Mouse (Mus musculus) embryonic facial prominence, embryonic 11.5 days (tissue): Measurements from ENCODE around the gene Adprhl1. TPM values are rescaled to one million over a fixed set of nuclear protein-coding genes. Genes with fewer than 3 reads are reported as not detected.
A peak's percentile ranks its signal among the peaks of the same experiment; 100 is the strongest.

Source experiments
- ATAC-seq: fragments of 200-750 bp; cut with Nextera tagmentation; replicated peaks from 2 replicates; pipeline ENCODE4 v1.8.0; 2017; ENCODE audit warnings: low read depth; ENCODE audit not compliant: insufficient number of reproducible peaks, low FRiP score, low TSS enrichment
- DNase-seq: peaks from one replicate; pipeline ENCODE4 v3.0.0-alpha.2; 2015; ENCODE audit warnings: low spot score
- H3K27ac ChIP-seq: fragments of 300-500 bp; sonication (generic); replicated peaks from 2 replicates; pipeline ENCODE4 v1.5.1; 2014; ENCODE audit warnings: mild to moderate bottlenecking, low read depth, low read length, control low read depth
- H3K27me3 ChIP-seq: fragments of 300-500 bp; sonication (generic); 2 replicates; pipeline ENCODE4 v1.6.1; 2014; ENCODE audit warnings: mild to moderate bottlenecking, low read length, moderate library complexity, mixed read lengths; ENCODE audit not compliant: control insufficient read depth, insufficient read depth
- H3K36me3 ChIP-seq: fragments of 300-500 bp; sonication (generic); replicated peaks from 2 replicates; pipeline ENCODE4 v1.6.1; 2014; ENCODE audit warnings: low read depth, mild to moderate bottlenecking, low read length, moderate library complexity, mixed read lengths; ENCODE audit not compliant: control insufficient read depth, insufficient read depth
- H3K4me1 ChIP-seq: fragments of 300-500 bp; sonication (generic); 2 replicates; pipeline ENCODE4 v1.6.1; 2014; ENCODE audit warnings: low read length, mixed read lengths; ENCODE audit not compliant: control insufficient read depth, insufficient read depth
- H3K4me2 ChIP-seq: fragments of 300-500 bp; sonication (generic); 2 replicates; pipeline ENCODE4 v1.6.1; 2014; ENCODE audit warnings: low read depth, mild to moderate bottlenecking, control low read depth, low read length, moderate library complexity
- H3K4me3 ChIP-seq: fragments of 300-500 bp; sonication (generic); 2 replicates; pipeline ENCODE4 v1.5.1; 2014; ENCODE audit warnings: low read depth, low read length, control low read depth
- H3K9ac ChIP-seq: fragments of 300-500 bp; sonication (generic); replicated peaks from 2 replicates; pipeline ENCODE4 v1.6.1; 2014; ENCODE audit warnings: mild to moderate bottlenecking, control low read depth, low read length
- H3K9me3 ChIP-seq: fragments of 300-500 bp; sonication (generic); replicated peaks from 2 replicates; pipeline ENCODE4 v1.6.1; 2016; ENCODE audit warnings: mild to moderate bottlenecking, low read length, inconsistent platforms, mixed read lengths; ENCODE audit not compliant: control insufficient read depth
- WGBS: fragments of 180-500 bp; shearing (Covaris S2); extraction: QIAGEN DNeasy Blood & Tissue Kit; methylation state at CpG from one replicate; pipeline ENCODE4 v1.1.7; 2014; 5-methylcytosine and 5-hydroxymethylcytosine counted together
- polyA plus RNA-seq: library from polyadenylated mRNA; unstranded; fragments of >200 nt; fragmentation: Nextera tagmentation; extraction: Ambion mirVana; gene quantifications from 2 replicates; pipeline ENCODE4 v1.2.1, GENCODE M21; 2014

Adprhl1 gene
- polyA plus RNA-seq: 0.46 and 1.1 TPM in 2 replicates

- peaks cover 4% of the 10 kb centered on the region for H3K36me3 ChIP-seq
- peak; percentile 72 for DNase-seq
- no peaks in the 10 kb centered on the region for H3K27me3 ChIP-seq
- H3K4me3 ChIP-seq: no peak within 1 kb of the TSS
- H3K4me2 ChIP-seq: no peak within 1 kb of the TSS
- no peaks in the 10 kb centered on the region for H3K9me3 ChIP-seq
- WGBS: 35% methylated on average over 8 of the region's 8 CpGs
- no peaks in the 10 kb centered on the region for H3K4me1 ChIP-seq
- peak; percentile 58; the same call in 1 of the 2 replicates for ATAC-seq
- H3K9ac ChIP-seq: no peak within 1 kb of the TSS
- H3K27ac ChIP-seq: no peak within 1 kb of the TSS
These were observed at the start of gene Adprhl1 for GRCm38 (mm10) chr8:13254019-13254418. TSS of gene Adprhl1 (minus strand) at chr8:13254162.

- Histone ChIP-seq H3K4me1 (no peaks in the 10 kb centered on the region), H3K36me3 (peaks cover 16% of the 10 kb centered on the region)
These were observed 47.1 kb upstream of the Adprhl1 start for GRCm38 (mm10) chr8:13301036-13301435.

GRCm38 (mm10) chr8:13299571-13299970 lies 45.6 kb upstream of the Adprhl1 start:
- DNase-seq: no peak
- H3K36me3 ChIP-seq: peaks cover 16% of the 10 kb centered on the region
- no peak overlapping the region for H3K4me3 ChIP-seq
- H3K27me3 ChIP-seq: no peaks in the 10 kb centered on the region
- no peaks in the 10 kb centered on the region for H3K9me3 ChIP-seq
- no peaks in the 10 kb centered on the region for H3K4me1 ChIP-seq
- WGBS: 96% methylated on average over 8 of the region's 8 CpGs
- H3K27ac ChIP-seq: no peak overlapping the region
- no peak overlapping the region for H3K9ac ChIP-seq
- ATAC-seq: no peak
- H3K4me2 ChIP-seq: no peak overlapping the region

More at GRCm38 (mm10) chr8:13301036-13301435, 47.1 kb upstream of the Adprhl1 start:
- H3K27ac ChIP-seq: no peak overlapping the region
- H3K9ac ChIP-seq: no peak overlapping the region
- H3K4me3 ChIP-seq: no peak overlapping the region
- 94% methylated on average over 7 of the region's 7 CpGs for WGBS
- no peak for ATAC-seq
- no peak for DNase-seq
- H3K4me2 ChIP-seq: no peak overlapping the region
- no peaks in the 10 kb centered on the region for H3K27me3 ChIP-seq
- no peaks in the 10 kb centered on the region; the same call in 1 of the 2 replicates for H3K9me3 ChIP-seq

GRCm38 (mm10) chr8:13293677-13294470 lies 39.9 kb upstream of the Adprhl1 start:
- H3K4me1 ChIP-seq: no peaks in the 10 kb centered on the region
- ATAC-seq (no peak), DNase-seq (no peak)
- H3K36me3 ChIP-seq: peaks cover 8% of the 10 kb centered on the region
- no peak overlapping the region for H3K27ac ChIP-seq
- WGBS: 90% methylated on average over 9 of the region's 9 CpGs
- no peaks in the 10 kb centered on the region for H3K9me3 ChIP-seq
- H3K4me3 ChIP-seq: no peak overlapping the region
- no peak overlapping the region for H3K9ac ChIP-seq
- H3K27me3 ChIP-seq: no peaks in the 10 kb centered on the region
- H3K4me2 ChIP-seq: no peak overlapping the region

GRCm38 (mm10) chr8:13292364-13292763 lies 38.4 kb upstream of the Adprhl1 start:
- no peaks in the 10 kb centered on the region for H3K4me1 ChIP-seq
- H3K36me3 ChIP-seq: peaks cover 8% of the 10 kb centered on the region
- ATAC-seq (no peak), DNase-seq (peak; percentile 76)
- H3K9me3 ChIP-seq: no peaks in the 10 kb centered on the region
- no peaks in the 10 kb centered on the region for H3K27me3 ChIP-seq
- H3K27ac ChIP-seq: no peak overlapping the region
- no peak overlapping the region for H3K9ac ChIP-seq
- no peak overlapping the region for H3K4me3 ChIP-seq
- H3K4me2 ChIP-seq: no peak overlapping the region
- WGBS: 26% methylated on average over 9 of the region's 9 CpGs

GRCm38 (mm10) chr8:13288646-13289045 lies 34.7 kb upstream of the Adprhl1 start:
- ATAC-seq (no peak), DNase-seq (no peak)
- WGBS: 4% methylated on average over 6 of the region's 6 CpGs
- Histone ChIP-seq H3K27me3 (no peaks in the 10 kb centered on the region), H3K4me3 (peak overlapping the region; percentile 77), H3K9me3 (no peaks in the 10 kb centered on the region), H3K27ac (no peak overlapping the region), H3K9ac (peak overlapping the region; percentile 73), H3K4me1 (0 out of 2 replicates have a peak, but pooled peaks cover 4% of the 10 kb centered on the region), H3K4me2 (peak overlapping the region; percentile 60), H3K36me3 (no peaks in the 10 kb centered on the region)

- DNase-seq (peak; percentile 96), ATAC-seq (peak; percentile 93)
- Histone ChIP-seq H3K4me3 (peak within 1 kb of the TSS; percentile 77), H3K9me3 (no peaks in the 10 kb centered on the region), H3K27ac (peak within 1 kb of the TSS; percentile 79), H3K4me1 (0 out of 2 replicates have a peak, but pooled peaks cover 4% of the 10 kb centered on the region), H3K4me2 (peak within 1 kb of the TSS; percentile 92), H3K36me3 (no peaks in the 10 kb centered on the region), H3K27me3 (no peaks in the 10 kb centered on the region), H3K9ac (peak within 1 kb of the TSS; percentile 73)
- WGBS: under 1% methylated on average over 75 of the region's 79 CpGs
These were observed 34.0 kb upstream of the Adprhl1 start, which contains the start of the genes Dcun1d2 and Tmco3 for GRCm38 (mm10) chr8:13287692-13288623. TSS of gene Dcun1d2 (minus strand) at chr8:13288131. TSS of gene Tmco3 (plus strand) at chr8:13288190.
